Mouse (Mus musculus) megakaryocyte-erythroid progenitor cell, adult 5-6 weeks (primary cell): ENCODE results near the gene Egfl8. TPM values are rescaled to one million over a fixed set of nuclear protein-coding genes. Genes with fewer than 3 reads are reported as not detected.

Source experiments
- ATAC-seq: replicated peaks from 2 replicates; pipeline ENCODE4 v1.8.0; 2016; ENCODE audit warnings: mild to moderate bottlenecking, inconsistent platforms; ENCODE audit not compliant: severe bottlenecking, poor library complexity, low FRiP score, low TSS enrichment
- total RNA-seq, 2 experiments: library from RNA; stranded (forward) in 1 of 2; stranded (reverse) in 1 of 2; fragments of 200-1000, 215-1000 nt in 1 of 2; fragments of >200 nt in 1 of 2; fragmentation: Nextera tagmentation in 1 of 2; gene quantifications; 2 replicates each; pipeline ENCODE4 v1.2.3; 2014 to 2017

The Egfl8 gene
- total RNA-seq (2014; fragmentation: Nextera tagmentation) = 0.96 and 2.1 TPM in 2 replicates
- 2.6 TPM in 1 of 2 replicates, not detected in the other for total RNA-seq (2017)

GRCm38 (mm10) chr17:34615871-34616270, at the start of gene Egfl8:
Gene Egfl8 (minus strand): TSS chr17:34615971.
- ATAC-seq = no peak

- no peak for ATAC-seq
These were observed 48.7 kb upstream of the Egfl8 start for GRCm38 (mm10) chr17:34664472-34664871.

- no peak for ATAC-seq
These were observed 47.8 kb upstream of the Egfl8 start for GRCm38 (mm10) chr17:34663558-34663957.

- no peak for ATAC-seq
These were observed 47.2 kb upstream of the Egfl8 start for GRCm38 (mm10) chr17:34662978-34663377.

GRCm38 (mm10) chr17:34662468-34662867, 46.7 kb upstream of the Egfl8 start:
- ATAC-seq = no peak

- ATAC-seq = no peak
These were observed 45.4 kb upstream of the Egfl8 start for GRCm38 (mm10) chr17:34661121-34661591.

GRCm38 (mm10) chr17:34660259-34660820, 44.6 kb upstream of the Egfl8 start:
- ATAC-seq = no peak

GRCm38 (mm10) chr17:34659897-34660214, 44.1 kb upstream of the Egfl8 start:
- no peak for ATAC-seq

GRCm38 (mm10) chr17:34659181-34659896, 43.6 kb upstream of the Egfl8 start:
- ATAC-seq = no peak

- ATAC-seq = no peak
These were observed 42.8 kb upstream of the Egfl8 start for GRCm38 (mm10) chr17:34658591-34658990.

- ATAC-seq = no peak
These were observed 42.4 kb upstream of the Egfl8 start for GRCm38 (mm10) chr17:34658145-34658544.

- no peak for ATAC-seq
These were observed 41.5 kb upstream of the Egfl8 start for GRCm38 (mm10) chr17:34657271-34657670.

GRCm38 (mm10) chr17:34656666-34657065, 40.9 kb upstream of the Egfl8 start:
- ATAC-seq = no peak

- ATAC-seq = no peak
These were observed 39.8 kb upstream of the Egfl8 start for GRCm38 (mm10) chr17:34655581-34655991.

GRCm38 (mm10) chr17:34655160-34655559, 39.4 kb upstream of the Egfl8 start:
- no peak for ATAC-seq

- no peak for ATAC-seq
These were observed 38.6 kb upstream of the Egfl8 start for GRCm38 (mm10) chr17:34654392-34654791.

GRCm38 (mm10) chr17:34653746-34654285, 38.0 kb upstream of the Egfl8 start:
- ATAC-seq = 0 out of 2 replicates have a peak, but pooled peaks have one; percentile 23

- ATAC-seq = no peak
These were observed 37.2 kb upstream of the Egfl8 start for GRCm38 (mm10) chr17:34652985-34653384.

GRCm38 (mm10) chr17:34652546-34652945, 36.8 kb upstream of the Egfl8 start:
- no peak for ATAC-seq

GRCm38 (mm10) chr17:34651507-34652221, 35.9 kb upstream of the Egfl8 start:
- ATAC-seq = no peak
